Mouse (Mus musculus): ENCODE results near the gene Hoxd4. TPM values are rescaled to one million over a fixed set of nuclear protein-coding genes. Genes with fewer than 3 reads are reported as not detected.

Gene Hoxd4
- polyA plus RNA-seq, 1 experiment from 2014 or later, result 1.2 TPM

DNA sequence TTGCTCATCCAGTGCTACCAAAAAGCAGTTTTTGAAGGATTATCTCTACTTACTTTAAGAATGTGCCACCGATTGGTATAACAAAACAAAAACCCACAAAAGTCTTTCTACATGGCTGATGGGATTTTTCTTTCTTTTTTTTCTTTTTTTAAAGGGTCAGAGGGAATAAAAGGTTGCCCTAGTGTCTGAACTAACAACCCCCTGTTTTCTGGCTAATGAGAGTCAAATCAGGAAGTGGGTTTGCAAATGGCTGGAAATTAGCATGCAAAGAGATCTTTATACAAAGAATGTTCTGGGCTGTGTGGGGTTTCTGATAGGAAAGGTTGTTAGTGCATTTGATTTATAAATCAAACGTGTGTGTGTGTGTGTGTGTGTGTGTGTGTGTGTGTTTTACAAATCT lies 8.7 kb downstream of the Hoxd4 start:
- Histone ChIP-seq H3K9ac (no peak overlapping the region), H3K4me2 (replicated peaks) (no peak overlapping the region), H3K9me3 (no peaks in the 10 kb centered on the region), H3K4me1 (replicated peaks) (peaks cover 16% of the 10 kb centered on the region), H3K27me3 (replicated peaks) (peaks cover 45% of the 10 kb centered on the region), H3K27ac (no peak overlapping the region), H3K4me3 (replicated peaks) (no peak overlapping the region), H3K36me3 (no peaks in the 10 kb centered on the region)
- no peak for ATAC-seq
- 39% methylated on average over 2 of the region's 2 CpGs for WGBS

DNA sequence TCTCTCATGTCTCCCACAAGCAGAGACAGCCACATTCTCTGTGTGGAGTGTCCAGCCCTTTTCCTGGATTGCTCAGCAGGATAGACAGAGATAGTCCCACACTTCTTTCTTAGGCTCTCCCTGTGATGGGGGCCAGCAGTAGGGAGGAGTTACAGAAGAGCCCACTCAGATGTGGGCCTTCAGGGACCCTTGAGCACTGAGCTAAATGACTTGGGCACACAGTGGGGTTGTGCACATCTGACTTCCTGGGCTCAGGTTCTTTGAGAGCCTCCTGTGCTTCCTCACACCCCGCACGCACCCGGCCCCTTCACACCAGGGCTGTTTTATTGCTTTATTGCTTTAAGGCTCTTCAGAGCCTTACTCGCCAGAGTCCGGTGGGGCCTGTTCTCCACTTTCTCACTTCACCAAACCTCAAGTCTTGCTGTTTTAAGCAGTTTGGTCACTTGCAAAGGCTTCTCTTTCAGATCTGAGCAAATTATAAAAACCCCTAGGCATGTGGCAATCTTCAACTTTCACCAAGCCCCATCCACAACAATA lies 9.3 kb downstream of the Hoxd4 start:
- Histone ChIP-seq H3K27ac (no peak overlapping the region), H3K4me2 (replicated peaks) (peak overlapping the region; percentile 10; the same call in 1 of the 2 replicates), H3K9ac (no peak overlapping the region), H3K9me3 (no peaks in the 10 kb centered on the region), H3K4me3 (replicated peaks) (no peak overlapping the region), H3K36me3 (no peaks in the 10 kb centered on the region), H3K27me3 (replicated peaks) (peaks cover 50% of the 10 kb centered on the region), H3K4me1 (replicated peaks) (peaks cover 16% of the 10 kb centered on the region)
- ATAC-seq, result peak; percentile 74
- 27% methylated on average over 5 of the region's 5 CpGs for WGBS

DNA sequence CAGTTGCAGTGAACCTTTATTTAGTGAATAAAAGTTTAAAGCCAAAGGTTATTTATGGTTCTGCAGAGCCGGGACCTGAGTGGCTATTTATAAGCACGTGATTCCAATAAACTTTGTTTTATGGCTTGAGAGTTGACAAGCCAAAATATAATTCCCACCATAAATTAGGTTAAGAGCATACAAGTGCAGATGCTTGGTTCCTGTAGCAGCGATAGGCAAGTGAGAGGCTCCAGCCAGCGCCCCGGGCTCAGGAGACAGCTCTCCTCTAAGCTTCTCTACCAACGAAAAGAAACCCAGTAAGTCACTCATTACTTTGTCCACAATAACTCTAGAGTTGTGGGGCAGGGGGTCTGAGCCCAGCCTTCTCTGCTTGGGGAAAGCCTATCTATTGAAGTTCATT lies 10.2 kb downstream of the Hoxd4 start:
- H3K36me3 ChIP-seq, result no peaks in the 10 kb centered on the region
- H3K9me3 ChIP-seq, result no peaks in the 10 kb centered on the region
- 10% methylated on average over 6 of the region's 6 CpGs for WGBS
- no peak overlapping the region for H3K27ac ChIP-seq
- peaks cover 53% of the 10 kb centered on the region for H3K27me3 ChIP-seq (replicated peaks)
- H3K4me3 ChIP-seq (replicated peaks), result no peak overlapping the region
- H3K9ac ChIP-seq, result no peak overlapping the region
- H3K4me2 ChIP-seq (replicated peaks), result peak overlapping the region; percentile 24; the same call in 1 of the 2 replicates
- H3K4me1 ChIP-seq (replicated peaks), result peaks cover 16% of the 10 kb centered on the region
- peak; percentile 26; the same call in 1 of the 2 replicates for ATAC-seq

DNA sequence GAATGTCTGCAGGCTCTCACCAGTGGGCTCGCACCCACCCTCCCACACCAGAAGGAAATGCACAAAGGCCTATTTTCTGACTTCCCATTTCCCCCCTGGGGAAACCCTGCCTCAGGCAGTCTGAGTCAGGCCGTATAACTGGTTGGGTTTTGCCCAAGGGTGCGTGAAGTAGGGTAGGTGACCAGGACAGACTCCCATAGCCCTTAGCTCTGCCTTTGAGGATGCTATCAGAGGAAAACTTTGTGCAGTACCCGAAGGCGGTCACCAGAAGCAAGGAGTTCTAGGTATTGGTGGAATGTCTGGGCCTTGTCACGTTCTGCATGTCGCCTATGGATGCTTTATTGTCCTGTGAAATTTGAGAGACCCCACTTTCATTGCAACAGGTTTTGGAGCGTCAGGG lies 11.2 kb downstream of the Hoxd4 start:
- Histone ChIP-seq H3K4me3 (replicated peaks) (no peak overlapping the region), H3K4me2 (replicated peaks) (peak overlapping the region; percentile 33), H3K4me1 (replicated peaks) (peaks cover 22% of the 10 kb centered on the region), H3K9me3 (no peaks in the 10 kb centered on the region), H3K36me3 (no peaks in the 10 kb centered on the region), H3K27ac (no peak overlapping the region), H3K9ac (no peak overlapping the region), H3K27me3 (replicated peaks) (peaks cover 64% of the 10 kb centered on the region)
- 48% methylated on average over 8 of the region's 8 CpGs for WGBS
- ATAC-seq, result no peak

DNA sequence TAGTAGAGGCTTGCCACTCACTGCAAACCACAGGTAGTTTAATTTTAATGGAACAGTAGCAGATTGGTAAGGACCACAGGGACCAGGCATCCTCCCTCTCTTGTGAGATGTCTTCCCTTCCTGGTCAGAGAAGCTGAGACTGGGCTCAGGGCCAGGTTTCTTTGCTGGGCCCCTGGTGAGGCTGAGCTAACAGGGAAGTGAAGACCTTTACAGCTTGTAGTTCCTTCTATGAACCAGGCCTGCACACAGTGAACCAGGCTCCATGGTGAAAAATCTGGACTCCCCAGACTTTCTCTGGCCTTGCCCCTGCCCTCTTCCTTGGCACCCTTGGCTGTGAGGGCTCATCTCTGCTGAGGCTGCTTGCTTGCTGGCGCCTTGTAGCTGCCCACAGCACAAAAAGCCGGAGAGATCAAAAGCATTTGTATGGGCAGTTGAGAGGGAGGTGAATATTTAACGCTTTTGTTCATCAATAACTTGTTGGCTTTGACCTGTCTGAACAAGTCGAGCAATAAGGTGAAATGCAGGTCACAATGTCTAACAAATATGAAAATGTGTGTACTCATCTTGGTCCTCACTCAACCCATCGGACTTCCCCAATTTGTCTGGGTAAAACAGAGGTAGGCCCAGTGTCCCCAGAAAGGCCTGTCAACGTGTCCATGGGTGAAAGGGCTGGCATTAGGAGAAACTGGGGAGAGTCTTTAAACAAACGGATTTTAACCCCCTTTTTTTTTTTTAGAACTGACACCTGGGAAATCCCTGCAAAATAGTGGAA lies 12.7 kb downstream of the Hoxd4 start:
- ATAC-seq, result peak; percentile 43

DNA sequence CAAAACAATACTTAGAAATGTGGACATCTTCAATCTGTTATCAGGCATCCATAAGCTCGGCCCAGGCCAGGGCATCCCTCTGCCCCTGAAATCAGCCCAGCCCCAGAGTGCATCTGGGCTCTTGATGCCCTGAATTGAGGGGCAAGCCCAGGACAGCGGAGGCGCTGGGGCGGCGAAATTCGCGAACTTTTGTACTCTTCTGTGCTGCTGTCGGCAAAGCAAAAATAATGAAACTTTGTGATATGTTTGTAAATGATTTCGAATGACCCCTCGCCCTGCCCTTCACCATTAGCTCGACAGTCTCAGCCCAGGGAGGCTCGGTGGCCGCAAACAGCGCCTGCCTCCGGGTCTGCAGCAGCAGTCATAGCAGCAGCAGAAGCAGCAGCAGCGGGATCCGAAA lies 13.4 kb downstream of the Hoxd4 start:
- no peaks in the 10 kb centered on the region for H3K9me3 ChIP-seq
- peaks cover 65% of the 10 kb centered on the region for H3K27me3 ChIP-seq (replicated peaks)
- H3K9ac ChIP-seq, result no peak overlapping the region
- no peak overlapping the region for H3K27ac ChIP-seq
- peaks cover 22% of the 10 kb centered on the region for H3K4me1 ChIP-seq (replicated peaks)
- 41% methylated on average over 17 of the region's 17 CpGs for WGBS
- no peaks in the 10 kb centered on the region for H3K36me3 ChIP-seq
- no peak for ATAC-seq
- H3K4me3 ChIP-seq (replicated peaks), result no peak overlapping the region
- no peak overlapping the region for H3K4me2 ChIP-seq (replicated peaks)

More for the DNA sequence above, 12.7 kb downstream of the Hoxd4 start:
- H3K4me2 ChIP-seq (replicated peaks), result 0 out of 2 replicates have a peak overlapping the region, but pooled peaks have one; percentile 23
- no peak overlapping the region for H3K27ac ChIP-seq
- H3K9me3 ChIP-seq, result no peaks in the 10 kb centered on the region
- H3K27me3 ChIP-seq (replicated peaks), result peaks cover 69% of the 10 kb centered on the region
- 53% methylated on average over 7 of the region's 7 CpGs for WGBS
- H3K9ac ChIP-seq, result no peak overlapping the region
- H3K4me1 ChIP-seq (replicated peaks), result peaks cover 22% of the 10 kb centered on the region
- no peaks in the 10 kb centered on the region for H3K36me3 ChIP-seq
- H3K4me3 ChIP-seq (replicated peaks), result no peak overlapping the region

DNA sequence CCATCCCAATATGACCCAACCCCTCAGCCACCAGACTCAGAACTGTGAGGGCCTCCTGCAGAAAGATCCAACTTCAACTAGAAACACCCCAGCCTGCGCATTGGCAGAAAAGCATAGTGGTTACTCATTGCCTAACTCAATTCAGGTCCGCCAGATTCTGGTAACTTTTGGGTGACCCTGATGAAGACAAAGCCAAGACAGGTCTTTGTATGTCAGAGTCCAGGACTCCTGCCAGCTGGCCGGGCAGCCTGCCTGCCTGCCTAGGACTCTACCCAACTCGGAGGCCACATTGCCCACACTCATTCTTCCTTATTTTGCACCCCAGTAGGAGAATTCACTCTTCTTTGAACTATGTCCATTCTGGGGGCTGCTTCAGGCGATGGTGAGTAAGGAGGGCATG lies 14.8 kb downstream of the Hoxd4 start, which contains the start of gene Gm28230:
Gene Gm28230 (plus strand): TSS at position 178 of the 400 bp plus-strand sequence.
- H3K27ac ChIP-seq, result peak within 1 kb of the TSS; percentile 40; the same call in 1 of the 2 replicates
- peaks cover 22% of the 10 kb centered on the region for H3K4me1 ChIP-seq (replicated peaks)
- peak within 1 kb of the TSS; percentile 50 for H3K4me2 ChIP-seq (replicated peaks)
- WGBS, result 50% methylated on average over 5 of the region's 5 CpGs
- no peaks in the 10 kb centered on the region for H3K9me3 ChIP-seq
- H3K27me3 ChIP-seq (replicated peaks), result peaks cover 73% of the 10 kb centered on the region
- no peak for ATAC-seq
- peak within 1 kb of the TSS; percentile 32 for H3K4me3 ChIP-seq (replicated peaks)
- no peaks in the 10 kb centered on the region for H3K36me3 ChIP-seq
- H3K9ac ChIP-seq, result peak within 1 kb of the TSS; percentile 37

DNA sequence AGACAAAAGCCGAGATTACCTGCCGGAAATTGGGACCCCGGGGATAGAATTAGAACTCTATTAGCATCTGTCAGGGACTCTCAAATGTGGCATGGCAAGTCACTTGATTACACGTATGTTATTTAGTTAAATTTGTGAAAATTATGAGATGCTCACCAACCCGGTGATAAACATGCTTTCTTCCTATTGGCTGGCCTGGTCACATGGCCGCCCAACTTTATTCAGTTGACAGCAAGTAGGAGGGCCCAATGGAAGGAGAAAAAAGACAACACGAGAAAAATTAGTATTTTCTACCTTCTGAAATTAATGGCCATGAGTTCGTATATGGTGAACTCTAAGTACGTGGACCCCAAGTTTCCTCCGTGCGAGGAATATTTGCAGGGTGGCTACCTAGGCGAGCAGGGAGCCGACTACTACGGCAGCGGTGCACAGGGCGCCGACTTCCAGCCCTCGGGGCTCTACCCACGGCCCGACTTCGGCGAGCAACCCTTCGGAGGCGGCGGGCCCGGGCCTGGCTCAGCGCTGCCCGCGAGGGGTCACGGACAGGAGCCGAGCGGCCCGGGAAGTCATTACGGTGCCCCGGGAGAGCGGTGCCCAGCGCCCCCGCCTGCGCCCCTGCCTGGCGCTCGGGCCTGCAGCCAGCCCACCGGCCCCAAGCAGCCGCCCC lies 15.4 kb downstream of the Hoxd4 start:
- 17% methylated on average over 43 of the region's 43 CpGs for WGBS
- peak; percentile 22; the same call in 1 of the 2 replicates for ATAC-seq

DNA sequence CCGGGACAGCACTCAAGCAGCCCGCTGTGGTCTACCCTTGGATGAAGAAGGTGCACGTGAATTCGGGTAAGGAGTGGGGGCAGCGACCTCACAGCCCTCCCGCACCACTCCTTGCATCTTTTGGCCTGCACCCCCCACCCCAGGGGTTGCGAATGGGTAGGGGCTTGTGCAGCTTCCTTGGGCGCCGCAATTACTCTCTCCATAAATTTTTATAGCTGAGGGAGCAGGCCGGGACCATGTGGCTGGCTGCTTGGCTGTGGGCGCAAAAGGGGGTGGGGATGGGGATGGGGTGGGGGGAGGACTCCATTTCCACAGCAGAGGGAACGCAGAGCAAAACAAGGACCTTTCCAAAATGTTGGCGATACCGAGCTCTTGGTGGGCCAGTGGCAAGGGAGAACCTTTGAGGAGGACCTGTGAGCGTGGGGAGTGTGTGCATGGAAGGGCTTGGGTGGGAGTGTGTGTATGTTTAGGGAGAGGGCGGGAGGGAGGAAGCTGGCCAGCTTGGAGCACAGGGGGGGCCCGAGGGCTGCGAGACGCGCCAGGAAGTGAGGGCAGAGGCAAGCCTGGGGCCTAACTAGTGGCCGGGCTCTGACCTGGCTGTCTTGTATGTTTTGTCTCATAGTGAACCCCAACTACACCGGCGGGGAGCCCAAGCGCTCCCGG lies 16.0 kb downstream of the Hoxd4 start:
- WGBS, result 25% methylated on average over 25 of the region's 25 CpGs
- peak; percentile 2; the same call in 1 of the 2 replicates for ATAC-seq
- Histone ChIP-seq H3K4me2 (replicated peaks) (peak overlapping the region; percentile 50), H3K4me3 (replicated peaks) (peak overlapping the region; percentile 32), H3K4me1 (replicated peaks) (peaks cover 17% of the 10 kb centered on the region), H3K27me3 (replicated peaks) (peaks cover 81% of the 10 kb centered on the region), H3K9me3 (no peaks in the 10 kb centered on the region), H3K36me3 (no peaks in the 10 kb centered on the region), H3K9ac (peak overlapping the region; percentile 37), H3K27ac (peak overlapping the region; percentile 40; the same call in 1 of the 2 replicates)

More for the DNA sequence above, 15.4 kb downstream of the Hoxd4 start:
- Histone ChIP-seq H3K9me3 (no peaks in the 10 kb centered on the region), H3K4me1 (replicated peaks) (peaks cover 19% of the 10 kb centered on the region), H3K27ac (peak overlapping the region; percentile 40; the same call in 1 of the 2 replicates), H3K36me3 (no peaks in the 10 kb centered on the region), H3K9ac (peak overlapping the region; percentile 37), H3K27me3 (replicated peaks) (peaks cover 78% of the 10 kb centered on the region), H3K4me3 (replicated peaks) (peak overlapping the region; percentile 32), H3K4me2 (replicated peaks) (peak overlapping the region; percentile 50)

DNA sequence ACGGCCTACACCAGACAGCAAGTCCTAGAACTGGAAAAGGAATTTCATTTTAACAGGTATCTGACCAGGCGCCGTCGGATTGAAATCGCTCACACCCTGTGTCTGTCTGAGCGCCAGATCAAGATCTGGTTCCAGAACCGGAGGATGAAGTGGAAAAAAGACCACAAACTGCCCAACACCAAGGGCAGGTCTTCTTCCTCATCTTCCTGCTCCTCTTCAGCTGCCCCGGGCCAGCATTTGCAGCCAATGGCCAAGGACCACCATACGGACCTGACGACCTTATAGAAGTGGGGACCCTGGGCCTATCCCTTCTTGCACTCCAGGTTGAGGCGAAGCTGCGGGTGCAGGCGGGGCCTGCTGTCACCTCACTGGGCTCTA lies 16.6 kb downstream of the Hoxd4 start:
- Histone ChIP-seq H3K9me3 (no peaks in the 10 kb centered on the region), H3K4me1 (replicated peaks) (peaks cover 14% of the 10 kb centered on the region), H3K27ac (no peak overlapping the region), H3K4me2 (replicated peaks) (0 out of 2 replicates have a peak overlapping the region, but pooled peaks have one; percentile 50), H3K4me3 (replicated peaks) (peak overlapping the region; percentile 32), H3K36me3 (no peaks in the 10 kb centered on the region), H3K9ac (no peak overlapping the region), H3K27me3 (replicated peaks) (peaks cover 76% of the 10 kb centered on the region)
- 52% methylated on average over 13 of the region's 13 CpGs for WGBS
- ATAC-seq, result no peak

DNA sequence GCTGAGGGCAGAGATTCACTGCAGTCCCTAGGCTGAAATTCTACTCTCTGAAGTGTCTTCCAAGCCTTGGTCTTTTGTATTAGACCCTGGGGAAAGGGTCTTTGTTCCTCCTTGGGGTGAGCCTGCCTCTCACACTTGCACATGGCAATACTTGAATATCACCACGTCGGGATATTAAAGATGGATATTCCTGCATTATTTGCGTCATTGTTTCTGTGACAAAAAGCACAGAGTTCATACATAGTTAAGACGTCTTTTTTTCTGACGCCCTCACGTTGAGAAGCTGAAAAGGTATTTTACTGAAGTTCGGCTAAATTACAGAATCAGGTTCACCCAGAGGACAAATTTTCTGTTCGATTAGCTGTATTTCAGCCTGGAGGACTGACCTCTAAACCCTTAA lies 18.6 kb downstream of the Hoxd4 start:
- Histone ChIP-seq H3K36me3 (no peaks in the 10 kb centered on the region), H3K9ac (no peak overlapping the region), H3K4me2 (replicated peaks) (no peak overlapping the region), H3K27ac (no peak overlapping the region), H3K27me3 (replicated peaks) (peaks cover 68% of the 10 kb centered on the region), H3K9me3 (no peaks in the 10 kb centered on the region), H3K4me3 (replicated peaks) (no peak overlapping the region), H3K4me1 (replicated peaks) (peaks cover 8% of the 10 kb centered on the region; the same call in 1 of the 2 replicates)
- 48% methylated on average over 8 of the region's 8 CpGs for WGBS
- ATAC-seq, result no peak

DNA sequence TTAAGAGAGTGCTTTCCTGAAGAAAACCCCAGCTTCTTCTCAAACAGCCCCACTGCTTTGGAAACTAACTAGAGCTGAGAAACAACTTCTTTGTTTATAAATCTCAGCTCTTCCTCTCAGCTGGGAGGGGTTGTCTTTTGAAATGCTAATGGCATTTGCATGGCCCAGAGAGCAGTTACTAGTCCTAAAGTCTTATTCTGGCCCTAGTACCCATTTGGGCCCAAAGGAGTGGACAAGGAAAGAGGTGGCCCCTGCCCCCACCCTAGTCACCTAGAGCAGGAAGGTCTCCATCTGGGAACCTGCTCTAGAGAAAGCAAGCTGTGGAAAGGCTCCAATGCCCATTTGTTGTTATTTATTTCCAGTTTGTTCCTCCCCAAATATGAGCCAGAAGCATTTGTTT lies 19.3 kb downstream of the Hoxd4 start:
- Histone ChIP-seq H3K4me3 (replicated peaks) (no peak overlapping the region), H3K27me3 (replicated peaks) (peaks cover 70% of the 10 kb centered on the region), H3K4me1 (replicated peaks) (peaks cover 8% of the 10 kb centered on the region; the same call in 1 of the 2 replicates), H3K9me3 (no peaks in the 10 kb centered on the region), H3K27ac (no peak overlapping the region), H3K4me2 (replicated peaks) (no peak overlapping the region), H3K9ac (no peak overlapping the region), H3K36me3 (no peaks in the 10 kb centered on the region)
- no peak for ATAC-seq
